Mouse (Mus musculus) liver, embryonic 16.5 days (tissue): Measurements from ENCODE around the gene Nrxn3. TPM values are rescaled to one million over a fixed set of nuclear protein-coding genes. Genes with fewer than 3 reads are reported as not detected.

Experiments
- ATAC-seq: fragments of 200-750 bp; cut with Nextera tagmentation; 2 replicates; pipeline ENCODE4 v1.8.0; 2017; ENCODE audit warnings: low read depth, mild to moderate bottlenecking, moderate number of reproducible peaks, moderate library complexity
- H3K27ac ChIP-seq: fragments of 300-500 bp; sonication (generic); 2 replicates; pipeline ENCODE4 v1.5.1; 2014; ENCODE audit warnings: mild to moderate bottlenecking, low read length
- H3K27me3 ChIP-seq: fragments of 300-500 bp; sonication (generic); 2 replicates; pipeline ENCODE4 v1.6.1; 2014; ENCODE audit warnings: low read depth, low read length, mixed read lengths; ENCODE audit not compliant: control insufficient read depth, insufficient read depth
- H3K36me3 ChIP-seq: fragments of 300-500 bp; sonication (generic); 2 replicates; pipeline ENCODE4 v1.6.1; 2014; ENCODE audit warnings: mild to moderate bottlenecking; ENCODE audit not compliant: control insufficient read depth, insufficient read depth
- H3K4me1 ChIP-seq: fragments of 300-500 bp; sonication (generic); 2 replicates; pipeline ENCODE4 v1.6.1; 2014; ENCODE audit warnings: low read depth, low read length, mixed read lengths; ENCODE audit not compliant: control insufficient read depth
- H3K4me2 ChIP-seq: fragments of 300-500 bp; sonication (generic); 2 replicates; pipeline ENCODE4 v1.6.1; 2014; ENCODE audit warnings: low read depth, low read length, mixed read lengths
- H3K4me3 ChIP-seq: fragments of 300-500 bp; sonication (generic); 2 replicates; pipeline ENCODE4 v1.5.1; 2014; ENCODE audit warnings: low read depth, mild to moderate bottlenecking, low read length
- H3K9ac ChIP-seq: fragments of 300-500 bp; sonication (generic); 2 replicates; pipeline ENCODE4 v1.6.1; 2014; ENCODE audit warnings: low read depth, low read length
- H3K9me3 ChIP-seq: fragments of 300-500 bp; sonication (generic); replicated peaks from 2 replicates; pipeline ENCODE4 v1.6.1; 2016; ENCODE audit warnings: low read length; ENCODE audit not compliant: control insufficient read depth
- WGBS: fragments of 180-500 bp; shearing (Covaris S2); extraction: QIAGEN DNeasy Blood & Tissue Kit; methylation state at CpG from one replicate; pipeline ENCODE4 v1.1.7; 2014; ENCODE audit not compliant: insufficient replicate concordance; 5-methylcytosine and 5-hydroxymethylcytosine counted together
- microRNA-seq: library from miRNA; unstranded; fragments of <30 nt; microRNA quantifications from one replicate; pipeline ENCODE4, GENCODE M21; 2016
- polyA plus RNA-seq: library from polyadenylated mRNA; unstranded; fragments of >200 nt; fragmentation: Nextera tagmentation; extraction: Ambion mirVana; gene quantifications from 2 replicates; pipeline ENCODE4 v1.2.1, GENCODE M21; 2015

Gene Nrxn3
- polyA plus RNA-seq, 1 experiment from 2014 or later: 0.25 TPM

- Histone ChIP-seq H3K4me2 (no peak overlapping the region), H3K27me3 (no peaks in the 10 kb centered on the region), H3K9me3 (0 out of 2 replicates have a peak, but pooled peaks cover 2% of the 10 kb centered on the region), H3K4me1 (no peaks in the 10 kb centered on the region), H3K36me3 (no peaks in the 10 kb centered on the region), H3K4me3 (no peak overlapping the region), H3K9ac (no peak overlapping the region), H3K27ac (no peak overlapping the region)
- 56% methylated on average over 3 of the region's 3 CpGs for WGBS
- no peak for ATAC-seq
Measured at GRCm38 (mm10) chr12:90332459-90332858, 1609.8 kb downstream of the Nrxn3 start.

GRCm38 (mm10) chr12:90337496-90338228 lies 1615.0 kb downstream of the Nrxn3 start:
- Histone ChIP-seq H3K9me3 (no peaks in the 10 kb centered on the region), H3K4me1 (no peaks in the 10 kb centered on the region), H3K36me3 (no peaks in the 10 kb centered on the region), H3K27me3 (no peaks in the 10 kb centered on the region), H3K4me3 (no peak overlapping the region), H3K27ac (no peak overlapping the region), H3K4me2 (no peak overlapping the region), H3K9ac (no peak overlapping the region)
- ATAC-seq: no peak

GRCm38 (mm10) chr12:90338229-90338557 lies 1615.5 kb downstream of the Nrxn3 start:
- H3K9ac ChIP-seq: no peak overlapping the region
- no peak overlapping the region for H3K27ac ChIP-seq
- no peaks in the 10 kb centered on the region for H3K9me3 ChIP-seq
- H3K4me1 ChIP-seq: no peaks in the 10 kb centered on the region
- ATAC-seq: no peak
- H3K4me2 ChIP-seq: no peak overlapping the region
- no peaks in the 10 kb centered on the region for H3K27me3 ChIP-seq
- H3K4me3 ChIP-seq: no peak overlapping the region
- WGBS: 57% methylated on average over 3 of the region's 3 CpGs
- H3K36me3 ChIP-seq: no peaks in the 10 kb centered on the region

Small RNA genes lying within 50 kb of the gene (microRNA-seq; reads per million reads assigned to microRNA genes)
- gene Gm23989 (not detected), gene Gm27313 (not detected)
